Mouse (Mus musculus) ES-E14 (cell line): ENCODE data around the gene Zfp953.

Experiments used
- CHD2 ChIP-seq: IDR thresholded peaks from 2 replicates; pipeline ENCODE4 v1.6.1; 2014; ENCODE audit warnings: mild to moderate bottlenecking, low read depth, low read length, inconsistent platforms
- HCFC1 ChIP-seq: IDR thresholded peaks from 2 replicates; pipeline ENCODE4 v1.6.1; 2012; ENCODE audit warnings: low read length, inconsistent platforms, borderline replicate concordance; ENCODE audit not compliant: insufficient read depth
- MAFK ChIP-seq: IDR thresholded peaks from 2 replicates; pipeline ENCODE4 v1.6.1; 2014; ENCODE audit warnings: mild to moderate bottlenecking, low read depth, low read length, inconsistent platforms; ENCODE audit not compliant: insufficient read depth
- ZC3H11A ChIP-seq: IDR thresholded peaks from 2 replicates; pipeline ENCODE4 v1.6.1; 2012; ENCODE audit warnings: low read depth, mild to moderate bottlenecking, inconsistent platforms, low read length, borderline replicate concordance
- ZNF384 ChIP-seq: IDR thresholded peaks from 2 replicates; pipeline ENCODE4 v1.6.1; 2012; ENCODE audit warnings: low read depth, low read length, inconsistent platforms

GRCm38 (mm10) chr13:67332019-67332724, 28.2 kb downstream of the Zfp953 start, which contains the start of gene Zfp595:
- no peak for TF ChIP-seq MAFK
- no peak for TF ChIP-seq CHD2
- no peak for TF ChIP-seq ZNF384
- TF ChIP-seq ZC3H11A = peak; percentile 53; the same call in 1 of the 2 replicates
- peak; percentile 89 for TF ChIP-seq HCFC1
